Mouse (Mus musculus): ENCODE data around the gene Fam180a. TPM values are rescaled to one million over a fixed set of nuclear protein-coding genes. Genes with fewer than 3 reads are reported as not detected.

The Fam180a gene
- polyA plus RNA-seq, 1 experiment = 0.21 TPM

- Histone ChIP-seq H3K4me3 (ENCODE audit: control insufficient read depth, low read depth, low read length) (no peak overlapping the region), H3K4me1 (ENCODE audit: control insufficient read depth, insufficient read depth, low read length) (peaks cover 4% of the 10 kb centered on the region; the same call in 1 of the 2 replicates), H3K27me3 (ENCODE audit: control insufficient read depth, insufficient read depth, low read length) (no peaks in the 10 kb centered on the region), H3K27ac (ENCODE audit: control insufficient read depth, insufficient read depth, low read depth, low read length) (no peak overlapping the region), H3K36me3 (ENCODE audit: control insufficient read depth, insufficient read depth, low read length) (no peaks in the 10 kb centered on the region)
- TF ChIP-seq CTCF (IDR thresholded peaks at IDR 0.05; ENCODE audit: control insufficient read depth, insufficient read depth, insufficient replicate concordance, low read depth, low read length) = no peak
- TF ChIP-seq POLR2A (IDR thresholded peaks at IDR 0.05; ENCODE audit: control insufficient read depth, low read depth, low read length) = no peak
Observed at GRCm38 (mm10) chr6:35279306-35279705, 46.6 kb downstream of the Fam180a start.

GRCm38 (mm10) chr6:35277903-35278587 is 47.9 kb downstream of the Fam180a start:
- no peaks in the 10 kb centered on the region for H3K27me3 ChIP-seq (ENCODE audit: control insufficient read depth, insufficient read depth, low read length)
- no peak for TF ChIP-seq POLR2A (IDR thresholded peaks at IDR 0.05; ENCODE audit: control insufficient read depth, low read depth, low read length)
- TF ChIP-seq CTCF (IDR thresholded peaks at IDR 0.05; ENCODE audit: control insufficient read depth, insufficient read depth, insufficient replicate concordance, low read depth, low read length) = no peak
- no peaks in the 10 kb centered on the region for H3K36me3 ChIP-seq (ENCODE audit: control insufficient read depth, insufficient read depth, low read length)
- no peak overlapping the region for H3K27ac ChIP-seq (ENCODE audit: control insufficient read depth, insufficient read depth, low read depth, low read length)
- H3K4me1 ChIP-seq (ENCODE audit: control insufficient read depth, insufficient read depth, low read length) = peaks cover 6% of the 10 kb centered on the region
- H3K4me3 ChIP-seq (ENCODE audit: control insufficient read depth, low read depth, low read length) = no peak overlapping the region

DNA sequence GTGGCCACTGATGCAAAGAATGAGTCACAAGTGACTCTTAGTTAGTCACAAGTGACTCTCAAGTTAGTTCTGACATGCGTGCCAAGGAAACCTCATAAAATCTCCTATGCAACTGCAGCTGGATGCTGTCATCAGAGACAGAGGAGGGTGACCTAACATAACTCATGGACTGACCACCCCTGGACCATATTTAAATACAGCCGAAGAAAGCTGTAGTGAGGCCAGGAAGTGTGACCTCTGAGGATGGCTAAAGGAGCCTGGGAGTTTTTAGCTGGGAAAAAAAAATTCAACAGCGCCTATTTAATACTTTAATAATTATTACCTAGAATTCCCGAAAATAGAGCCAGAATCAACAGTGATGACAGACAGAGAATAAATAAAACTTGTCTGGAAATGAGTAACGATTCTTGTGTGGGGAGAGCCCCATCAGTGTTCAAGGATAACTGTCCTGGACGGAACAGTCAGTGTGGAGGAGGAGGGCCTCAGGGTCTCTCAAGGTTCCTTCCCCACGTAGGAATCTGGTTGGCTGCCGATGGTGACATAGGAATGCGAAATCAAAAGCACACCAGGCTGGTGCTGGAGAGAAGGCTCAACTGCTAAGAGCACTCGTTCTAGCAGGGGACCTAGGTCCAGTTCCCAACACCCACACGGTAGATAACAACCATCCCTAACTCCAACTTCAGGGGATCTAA is 52.4 kb downstream of the Fam180a start:
- TF ChIP-seq POLR2A (IDR thresholded peaks at IDR 0.05; ENCODE audit: control insufficient read depth, low read depth, low read length) (no peak), CTCF (IDR thresholded peaks at IDR 0.05; ENCODE audit: control insufficient read depth, insufficient read depth, insufficient replicate concordance, low read depth, low read length) (no peak)
- H3K27ac ChIP-seq (ENCODE audit: control insufficient read depth, insufficient read depth, low read depth, low read length) = no peak overlapping the region
- no peaks in the 10 kb centered on the region for H3K27me3 ChIP-seq (ENCODE audit: control insufficient read depth, insufficient read depth, low read length)
- H3K36me3 ChIP-seq (ENCODE audit: control insufficient read depth, insufficient read depth, low read length) = no peaks in the 10 kb centered on the region
- peaks cover 12% of the 10 kb centered on the region for H3K4me1 ChIP-seq (ENCODE audit: control insufficient read depth, insufficient read depth, low read length)
- H3K4me3 ChIP-seq (ENCODE audit: control insufficient read depth, low read depth, low read length) = no peak overlapping the region

- Histone ChIP-seq H3K36me3 (ENCODE audit: control insufficient read depth, insufficient read depth, low read length) (no peaks in the 10 kb centered on the region), H3K4me3 (ENCODE audit: control insufficient read depth, low read depth, low read length) (no peak overlapping the region), H3K27me3 (ENCODE audit: control insufficient read depth, insufficient read depth, low read length) (no peaks in the 10 kb centered on the region), H3K4me1 (ENCODE audit: control insufficient read depth, insufficient read depth, low read length) (peaks cover 12% of the 10 kb centered on the region), H3K27ac (ENCODE audit: control insufficient read depth, insufficient read depth, low read depth, low read length) (no peak overlapping the region)
- TF ChIP-seq CTCF (IDR thresholded peaks at IDR 0.05; ENCODE audit: control insufficient read depth, insufficient read depth, insufficient replicate concordance, low read depth, low read length) = no peak
- TF ChIP-seq POLR2A (IDR thresholded peaks at IDR 0.05; ENCODE audit: control insufficient read depth, low read depth, low read length) = no peak
Observed at GRCm38 (mm10) chr6:35271868-35272765, 53.8 kb downstream of the Fam180a start.

DNA sequence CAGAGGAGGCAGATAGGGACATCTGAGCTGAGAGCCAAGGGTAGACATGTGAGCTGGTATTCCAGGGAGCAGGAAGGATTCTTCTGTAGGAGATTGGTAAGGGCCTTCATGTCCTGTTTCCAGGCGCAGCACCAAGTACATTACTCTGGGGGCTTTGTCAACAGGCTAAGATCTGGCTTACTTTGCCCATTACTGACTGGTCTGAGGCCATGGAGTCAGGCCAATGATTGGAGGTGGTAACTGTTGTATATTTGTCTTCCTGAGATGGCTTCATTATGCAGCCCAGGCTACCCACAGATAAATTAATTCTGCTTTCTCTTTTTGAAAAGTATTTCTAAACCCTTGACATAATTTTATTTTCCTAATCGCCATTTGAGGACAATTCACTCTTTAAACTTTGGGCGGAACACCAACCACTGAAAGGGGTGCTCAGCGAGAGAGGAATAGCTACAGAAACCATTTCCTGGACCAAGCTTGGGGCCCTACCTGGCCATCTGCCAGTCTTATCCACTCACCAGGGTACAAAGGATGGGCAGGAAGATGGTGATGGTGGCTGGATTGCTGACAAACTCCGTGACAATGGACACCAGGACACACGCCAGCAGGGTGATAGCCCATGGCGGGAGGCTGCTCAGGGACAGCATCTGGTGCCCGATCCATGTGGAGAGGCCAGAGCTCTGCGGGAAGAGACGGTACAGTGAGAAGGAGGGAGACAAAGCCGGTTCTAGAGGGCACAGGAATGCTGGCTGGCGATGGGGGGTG is 54.7 kb downstream of the Fam180a start:
- Histone ChIP-seq H3K27me3 (ENCODE audit: control insufficient read depth, insufficient read depth, low read length) (no peaks in the 10 kb centered on the region), H3K27ac (ENCODE audit: control insufficient read depth, insufficient read depth, low read depth, low read length) (no peak overlapping the region), H3K36me3 (ENCODE audit: control insufficient read depth, insufficient read depth, low read length) (no peaks in the 10 kb centered on the region), H3K4me1 (ENCODE audit: control insufficient read depth, insufficient read depth, low read length) (peaks cover 12% of the 10 kb centered on the region), H3K4me3 (ENCODE audit: control insufficient read depth, low read depth, low read length) (no peak overlapping the region)
- TF ChIP-seq POLR2A (IDR thresholded peaks at IDR 0.05; ENCODE audit: control insufficient read depth, low read depth, low read length) (no peak), CTCF (IDR thresholded peaks at IDR 0.05; ENCODE audit: control insufficient read depth, insufficient read depth, insufficient replicate concordance, low read depth, low read length) (no peak)

GRCm38 (mm10) chr6:35269643-35270042 is 56.3 kb downstream of the Fam180a start:
- Histone ChIP-seq H3K36me3 (ENCODE audit: control insufficient read depth, insufficient read depth, low read length) (no peaks in the 10 kb centered on the region), H3K4me3 (ENCODE audit: control insufficient read depth, low read depth, low read length) (peak overlapping the region; percentile 17; the same call in 1 of the 2 replicates), H3K4me1 (ENCODE audit: control insufficient read depth, insufficient read depth, low read length) (peaks cover 12% of the 10 kb centered on the region), H3K27ac (ENCODE audit: control insufficient read depth, insufficient read depth, low read depth, low read length) (no peak overlapping the region), H3K27me3 (ENCODE audit: control insufficient read depth, insufficient read depth, low read length) (no peaks in the 10 kb centered on the region)
- no peak for TF ChIP-seq POLR2A (IDR thresholded peaks at IDR 0.05; ENCODE audit: control insufficient read depth, low read depth, low read length)
- no peak for TF ChIP-seq CTCF (IDR thresholded peaks at IDR 0.05; ENCODE audit: control insufficient read depth, insufficient read depth, insufficient replicate concordance, low read depth, low read length)
